Mouse (Mus musculus): ENCODE results near the gene Hddc3. TPM values are rescaled to one million over a fixed set of nuclear protein-coding genes. Genes with fewer than 3 reads are reported as not detected.

Hddc3 gene
- 21.5 and 23.5 TPM in 2 replicates for polyA plus RNA-seq (2015; fragmentation: Nextera tagmentation; extraction: Ambion mirVana)

GRCm38 (mm10) chr7:80342858-80343257, at the start of gene Hddc3:
Gene Hddc3 (plus strand): TSS chr7:80343104.
- Histone ChIP-seq H3K9me3 (no peaks in the 10 kb centered on the region), H3K36me3 (peaks cover 8% of the 10 kb centered on the region), H3K27ac (peak within 1 kb of the TSS; percentile 56; the same call in 1 of the 2 replicates), H3K4me2 (replicated peaks) (peak within 1 kb of the TSS; percentile 76), H3K4me1 (peaks cover 48% of the 10 kb centered on the region), H3K4me3 (peak within 1 kb of the TSS; percentile 56), H3K27me3 (no peaks in the 10 kb centered on the region), H3K9ac (peak within 1 kb of the TSS; percentile 79)
- peak; percentile 41; the same call in 1 of the 2 replicates for ATAC-seq (ENCODE audit: low FRiP score, low read depth)
- under 1% methylated on average over 25 of the region's 25 CpGs for WGBS

- Histone ChIP-seq H3K4me1 (peaks cover 25% of the 10 kb centered on the region), H3K27me3 (no peaks in the 10 kb centered on the region), H3K9ac (peak within 1 kb of the TSS; percentile 85), H3K4me3 (peak within 1 kb of the TSS; percentile 85), H3K9me3 (no peaks in the 10 kb centered on the region), H3K27ac (peak within 1 kb of the TSS; percentile 82), H3K36me3 (peaks cover 33% of the 10 kb centered on the region), H3K4me2 (replicated peaks) (peak within 1 kb of the TSS; percentile 74)
- WGBS: under 1% methylated on average over 52 of the region's 52 CpGs
- ATAC-seq (ENCODE audit: low FRiP score, low read depth): peak; percentile 99
These were observed 48.7 kb upstream of the Hddc3 start, which contains the start of gene Prc1 for GRCm38 (mm10) chr7:80294062-80294763. Gene Prc1 (plus strand): TSS chr7:80294450.

DNA sequence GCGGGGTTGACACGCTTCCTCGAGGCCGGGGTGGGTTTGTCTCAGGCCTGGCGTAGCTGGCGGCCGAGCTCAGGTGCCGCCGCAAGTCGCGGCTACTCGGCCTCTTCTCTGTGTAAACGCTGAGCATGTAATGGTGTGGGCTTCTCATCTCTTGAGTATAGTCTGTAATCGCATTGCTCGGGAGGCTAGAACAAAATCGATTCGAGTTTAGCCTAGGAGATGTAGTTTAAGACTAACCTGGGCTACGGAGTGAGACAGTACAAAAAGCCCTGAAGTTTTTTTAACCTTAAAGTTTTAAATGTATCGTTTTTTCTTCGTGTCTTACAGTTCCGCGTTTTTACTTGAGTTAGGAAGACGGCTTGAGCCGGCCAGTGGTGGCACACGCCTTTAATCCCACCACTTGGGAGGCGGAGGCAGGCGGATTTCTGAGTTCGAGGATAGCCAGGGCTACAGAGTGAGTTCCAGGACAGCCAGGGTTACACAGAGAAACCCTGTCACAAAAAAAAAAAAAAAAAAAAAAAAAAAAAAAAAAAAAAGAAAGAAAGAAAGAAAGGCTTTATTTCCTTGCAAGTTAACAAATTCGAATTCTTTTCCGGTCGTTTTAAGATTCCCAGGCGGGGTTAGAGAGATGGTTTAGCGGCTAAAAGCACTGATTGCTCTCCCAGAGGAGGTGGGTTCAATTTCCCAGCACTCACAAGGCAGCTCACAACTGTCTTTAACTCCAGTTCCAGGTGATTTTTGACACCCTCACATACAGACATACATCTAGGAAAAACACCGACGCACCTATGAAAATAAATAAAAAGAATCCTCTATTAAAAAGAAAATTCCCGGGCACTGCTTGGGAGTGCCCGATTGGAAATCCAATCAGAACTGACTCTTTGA, 47.9 kb upstream of the Hddc3 start:
- peak overlapping the region; percentile 85 for H3K4me3 ChIP-seq
- 7% methylated on average over 37 of the region's 37 CpGs for WGBS
- H3K36me3 ChIP-seq: peaks cover 33% of the 10 kb centered on the region
- peaks cover 25% of the 10 kb centered on the region for H3K4me1 ChIP-seq
- peak overlapping the region; percentile 82 for H3K27ac ChIP-seq
- no peaks in the 10 kb centered on the region for H3K9me3 ChIP-seq
- H3K4me2 ChIP-seq (replicated peaks): peak overlapping the region; percentile 74
- H3K27me3 ChIP-seq: no peaks in the 10 kb centered on the region
- peak overlapping the region; percentile 85 for H3K9ac ChIP-seq
- ATAC-seq (ENCODE audit: low FRiP score, low read depth): no peak; the same call in 1 of the 2 replicates

GRCm38 (mm10) chr7:80296462-80296861, 46.4 kb upstream of the Hddc3 start:
- no peak for ATAC-seq (ENCODE audit: low FRiP score, low read depth)
- Histone ChIP-seq H3K36me3 (peaks cover 33% of the 10 kb centered on the region), H3K27ac (no peak overlapping the region), H3K27me3 (no peaks in the 10 kb centered on the region), H3K4me2 (replicated peaks) (peak overlapping the region; percentile 74), H3K9me3 (no peaks in the 10 kb centered on the region), H3K9ac (no peak overlapping the region), H3K4me3 (peak overlapping the region; percentile 85; the same call in 1 of the 2 replicates), H3K4me1 (peaks cover 25% of the 10 kb centered on the region)
- 92% methylated on average over 6 of the region's 6 CpGs for WGBS

- Histone ChIP-seq H3K9me3 (no peaks in the 10 kb centered on the region), H3K27ac (no peak overlapping the region), H3K4me2 (replicated peaks) (no peak overlapping the region), H3K4me3 (no peak overlapping the region), H3K36me3 (peaks cover 33% of the 10 kb centered on the region), H3K9ac (no peak overlapping the region), H3K4me1 (peaks cover 25% of the 10 kb centered on the region), H3K27me3 (no peaks in the 10 kb centered on the region)
- 90% methylated on average over 3 of the region's 3 CpGs for WGBS
- no peak for ATAC-seq (ENCODE audit: low FRiP score, low read depth)
These were observed 45.9 kb upstream of the Hddc3 start for GRCm38 (mm10) chr7:80297041-80297440.

GRCm38 (mm10) chr7:80298754-80299153, 44.1 kb upstream of the Hddc3 start:
- Histone ChIP-seq H3K27ac (no peak overlapping the region), H3K9me3 (no peaks in the 10 kb centered on the region), H3K27me3 (no peaks in the 10 kb centered on the region), H3K4me1 (peaks cover 25% of the 10 kb centered on the region), H3K9ac (no peak overlapping the region), H3K36me3 (peaks cover 43% of the 10 kb centered on the region), H3K4me3 (no peak overlapping the region), H3K4me2 (replicated peaks) (no peak overlapping the region)
- 94% methylated on average over 4 of the region's 4 CpGs for WGBS
- ATAC-seq (ENCODE audit: low FRiP score, low read depth): no peak

GRCm38 (mm10) chr7:80299568-80299967, 43.3 kb upstream of the Hddc3 start:
- H3K4me3 ChIP-seq: no peak overlapping the region
- no peaks in the 10 kb centered on the region for H3K27me3 ChIP-seq
- peaks cover 51% of the 10 kb centered on the region for H3K36me3 ChIP-seq
- H3K4me1 ChIP-seq: peaks cover 25% of the 10 kb centered on the region
- H3K9me3 ChIP-seq: no peaks in the 10 kb centered on the region
- no peak for ATAC-seq (ENCODE audit: low FRiP score, low read depth)
- H3K4me2 ChIP-seq (replicated peaks): no peak overlapping the region
- no peak overlapping the region for H3K27ac ChIP-seq
- WGBS: 88% methylated on average over 3 of the region's 3 CpGs
- H3K9ac ChIP-seq: no peak overlapping the region

DNA sequence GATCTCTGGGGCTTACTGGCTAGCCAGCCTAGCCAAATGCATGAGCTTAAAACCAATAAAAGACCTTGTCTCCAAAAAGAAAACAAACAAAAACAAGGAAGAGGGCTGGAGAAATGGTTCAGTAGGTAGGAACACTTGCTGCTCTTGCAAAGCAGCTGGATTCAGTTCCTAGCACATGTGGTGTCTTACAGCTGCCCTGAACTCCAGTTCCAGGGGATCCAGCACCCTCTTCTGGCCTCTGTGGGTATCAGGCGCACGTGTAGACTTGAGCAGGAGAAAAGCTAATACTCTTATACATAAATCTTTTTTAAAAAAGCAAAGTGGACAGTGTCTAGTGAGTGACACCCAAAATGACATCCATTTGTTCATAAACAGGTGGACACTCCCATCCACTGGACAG, 41.4 kb upstream of the Hddc3 start:
- H3K36me3 ChIP-seq: peaks cover 69% of the 10 kb centered on the region
- no peak for ATAC-seq (ENCODE audit: low FRiP score, low read depth)

DNA sequence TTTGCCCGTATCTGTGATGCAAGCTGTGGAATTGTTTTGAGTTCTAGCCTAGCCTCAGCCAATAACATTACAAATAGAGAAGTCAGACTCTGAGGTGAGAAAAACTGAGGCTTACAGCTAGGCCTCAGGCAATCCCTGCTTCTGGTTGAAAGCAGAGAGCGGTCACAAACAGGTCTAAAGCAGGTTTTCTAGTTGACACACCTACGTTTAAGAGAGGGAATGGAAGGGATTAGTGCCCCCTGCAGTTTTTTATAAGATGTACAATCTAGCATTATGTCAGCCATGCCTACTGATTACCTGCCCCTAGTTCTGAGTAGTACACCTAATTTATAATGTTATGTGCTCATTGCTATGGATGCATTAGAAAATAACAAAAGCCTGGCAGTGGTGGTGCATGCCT, 35.1 kb upstream of the Hddc3 start:
- no peak overlapping the region for H3K4me2 ChIP-seq (replicated peaks)
- 85% methylated on average over 3 of the region's 3 CpGs for WGBS
- no peak for ATAC-seq (ENCODE audit: low FRiP score, low read depth)
- peaks cover 93% of the 10 kb centered on the region for H3K36me3 ChIP-seq
- H3K9me3 ChIP-seq: no peaks in the 10 kb centered on the region
- H3K9ac ChIP-seq: no peak overlapping the region
- H3K27ac ChIP-seq: no peak overlapping the region
- H3K27me3 ChIP-seq: no peaks in the 10 kb centered on the region
- H3K4me1 ChIP-seq: no peaks in the 10 kb centered on the region
- H3K4me3 ChIP-seq: no peak overlapping the region

More for the DNA sequence above, 41.4 kb upstream of the Hddc3 start:
- H3K4me1 ChIP-seq: peaks cover 12% of the 10 kb centered on the region
- no peak overlapping the region for H3K4me2 ChIP-seq (replicated peaks)
- 89% methylated on average over 2 of the region's 2 CpGs for WGBS
- H3K27ac ChIP-seq: no peak overlapping the region
- H3K27me3 ChIP-seq: no peaks in the 10 kb centered on the region
- H3K9me3 ChIP-seq: no peaks in the 10 kb centered on the region
- no peak overlapping the region for H3K4me3 ChIP-seq
- H3K9ac ChIP-seq: no peak overlapping the region

DNA sequence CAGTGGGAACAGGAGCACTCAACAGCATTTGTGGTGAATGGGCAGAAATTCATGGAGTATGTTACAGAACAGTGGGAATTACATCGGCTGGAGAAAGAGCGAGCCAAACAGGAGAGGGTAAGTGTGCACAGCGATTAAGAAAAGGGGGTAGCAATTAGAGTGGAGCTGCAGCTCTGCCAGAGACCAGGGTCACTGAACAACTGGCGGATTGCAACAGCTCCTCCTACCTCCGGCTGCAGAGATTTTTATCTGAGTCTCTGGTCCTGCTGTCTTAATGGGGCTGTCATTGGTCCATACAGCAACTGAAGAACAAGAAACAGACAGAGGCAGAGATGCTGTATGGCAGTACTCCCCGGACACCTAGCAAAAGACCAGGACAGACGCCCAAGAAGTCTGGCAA, 32.1 kb upstream of the Hddc3 start:
- Histone ChIP-seq H3K4me2 (replicated peaks) (no peak overlapping the region), H3K27me3 (no peaks in the 10 kb centered on the region), H3K9ac (no peak overlapping the region), H3K27ac (no peak overlapping the region), H3K4me3 (no peak overlapping the region), H3K9me3 (no peaks in the 10 kb centered on the region), H3K4me1 (no peaks in the 10 kb centered on the region), H3K36me3 (peaks cover 95% of the 10 kb centered on the region)
- WGBS: 78% methylated on average over 7 of the region's 7 CpGs
- no peak for ATAC-seq (ENCODE audit: low FRiP score, low read depth)

DNA sequence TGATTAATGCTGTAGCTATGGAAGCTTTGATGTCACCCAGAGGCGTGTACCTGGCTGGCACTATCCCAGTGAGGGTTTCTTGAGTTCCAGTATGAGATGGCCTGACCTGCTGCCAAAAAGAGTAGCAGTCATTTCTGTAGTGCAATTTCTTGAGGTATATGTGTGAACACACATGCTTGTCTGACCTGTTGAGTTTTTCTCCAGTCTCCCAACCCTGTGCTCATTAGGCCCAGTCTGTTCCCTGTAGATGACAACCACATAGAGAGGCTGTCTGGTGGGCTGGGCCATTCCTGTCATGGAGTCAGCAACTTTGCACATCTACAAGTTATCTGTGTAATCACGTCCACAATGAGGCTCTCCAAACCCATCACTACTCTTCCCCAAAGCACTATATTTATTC, 27.2 kb upstream of the Hddc3 start:
- no peak for ATAC-seq (ENCODE audit: low FRiP score, low read depth)
- Histone ChIP-seq H3K27ac (no peak overlapping the region), H3K4me2 (replicated peaks) (no peak overlapping the region), H3K4me1 (no peaks in the 10 kb centered on the region), H3K36me3 (peaks cover 92% of the 10 kb centered on the region), H3K4me3 (no peak overlapping the region), H3K9ac (no peak overlapping the region), H3K27me3 (no peaks in the 10 kb centered on the region), H3K9me3 (no peaks in the 10 kb centered on the region)
- 81% methylated on average over 2 of the region's 2 CpGs for WGBS

DNA sequence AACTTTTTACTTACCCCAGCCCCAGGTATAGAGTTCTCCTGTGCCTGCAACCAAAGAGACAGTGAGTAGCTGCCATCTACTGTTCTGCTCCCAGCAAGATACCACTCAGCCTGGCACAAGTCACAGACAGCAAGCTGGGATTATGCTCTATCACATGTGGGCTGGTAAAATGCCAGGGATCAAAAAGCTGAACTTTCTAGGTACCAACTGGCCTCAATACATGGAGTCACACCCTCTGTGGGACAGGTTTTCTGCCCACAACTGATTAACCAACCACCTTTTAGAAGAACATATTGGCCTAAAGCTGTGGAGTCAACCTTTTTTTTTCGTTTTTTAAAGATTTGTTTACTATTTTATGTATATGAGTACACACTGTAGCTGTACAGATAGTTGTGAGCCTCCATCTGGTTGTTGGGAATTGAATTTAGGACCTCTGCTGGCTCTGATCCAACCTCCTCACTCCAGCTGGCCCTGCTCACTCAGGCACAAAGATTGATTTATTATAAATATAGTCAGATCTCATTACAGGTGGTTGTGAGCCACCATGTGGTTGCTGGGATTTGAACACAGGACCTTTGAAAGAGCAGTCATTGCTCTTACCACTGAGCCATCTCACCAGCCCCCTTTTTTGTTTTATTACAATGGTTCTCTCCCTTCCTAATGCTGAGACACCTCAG, 25.3 kb upstream of the Hddc3 start:
- H3K27me3 ChIP-seq: no peaks in the 10 kb centered on the region
- H3K36me3 ChIP-seq: peaks cover 78% of the 10 kb centered on the region
- H3K4me2 ChIP-seq (replicated peaks): no peak overlapping the region

More for the DNA sequence above, 25.3 kb upstream of the Hddc3 start:
- no peak for ATAC-seq (ENCODE audit: low FRiP score, low read depth)
- Histone ChIP-seq H3K9ac (no peak overlapping the region), H3K27ac (no peak overlapping the region), H3K4me3 (no peak overlapping the region), H3K4me1 (no peaks in the 10 kb centered on the region), H3K9me3 (no peaks in the 10 kb centered on the region)
- 71% methylated on average over 1 of the region's 1 CpGs for WGBS
